Mouse (Mus musculus) hindbrain, embryonic 10.5 days (tissue): ENCODE data around the gene Hccs. TPM values are rescaled to one million over a fixed set of nuclear protein-coding genes. Genes with fewer than 3 reads are reported as not detected.
"Not testable (repeated sequence)": the region's sequence is repeated elsewhere in the genome, so short reads cannot be mapped to it uniquely, and the experiment has no call there.

Experiments
- DNase-seq: peaks from one replicate; pipeline ENCODE4 v3.0.0-alpha.2; 2017; ENCODE audit warnings: low spot score
- H3K27ac ChIP-seq: fragments of 300-500 bp; sonication (generic); 2 replicates; pipeline ENCODE4 v1.5.1; 2016; ENCODE audit warnings: mild to moderate bottlenecking, moderate library complexity
- H3K27me3 ChIP-seq: fragments of 300-500 bp; sonication (generic); 2 replicates; pipeline ENCODE4 v1.6.1; 2016; ENCODE audit warnings: mild to moderate bottlenecking; ENCODE audit not compliant: poor library complexity, insufficient read depth, severe bottlenecking
- H3K36me3 ChIP-seq: fragments of 300-500 bp; sonication (generic); 2 replicates; pipeline ENCODE4 v1.6.1; 2016; ENCODE audit warnings: mild to moderate bottlenecking, moderate library complexity
- H3K4me1 ChIP-seq: fragments of 300-500 bp; sonication (generic); replicated peaks from 2 replicates; pipeline ENCODE4 v1.6.1; 2016; ENCODE audit warnings: mild to moderate bottlenecking
- H3K4me3 ChIP-seq: fragments of 300-500 bp; sonication (generic); 2 replicates; pipeline ENCODE4 v1.5.1; 2016; ENCODE audit warnings: mild to moderate bottlenecking, moderate library complexity
- H3K9me3 ChIP-seq: fragments of 300-500 bp; sonication (generic); 2 replicates; pipeline ENCODE4 v1.6.1; 2016; ENCODE audit warnings: mild to moderate bottlenecking, moderate library complexity
- WGBS: fragments of 180-500 bp; shearing (Covaris S2); methylation state at CpG from one replicate; pipeline ENCODE4 v1.1.7; 2016; 5-methylcytosine and 5-hydroxymethylcytosine counted together
- polyA plus RNA-seq: library from polyadenylated mRNA; unstranded; fragments of >200 nt; fragmentation: Nextera tagmentation; extraction: Ambion mirVana; gene quantifications from 2 replicates; pipeline ENCODE4 v1.2.1, GENCODE M21; 2016

Hccs gene
- polyA plus RNA-seq, result 38.6 and 38.8 TPM in 2 replicates

GRCm38 (mm10) chrX:169319945-169320667 lies at the start of gene Hccs:
Gene Hccs, minus strand, starts transcription at chrX:169320372.
- Histone ChIP-seq H3K4me1 (0 out of 2 replicates have a peak, but pooled peaks cover 8% of the 10 kb centered on the region), H3K27me3 (peaks cover 18% of the 10 kb centered on the region), H3K9me3 (peaks cover 2% of the 10 kb centered on the region; the same call in 1 of the 2 replicates), H3K4me3 (peak within 1 kb of the TSS; percentile 61), H3K27ac (peak within 1 kb of the TSS; percentile 88), H3K36me3 (peaks cover 10% of the 10 kb centered on the region)
- 21% methylated on average over 97 of the region's 97 CpGs for WGBS
- peak; percentile 88 for DNase-seq

DNA sequence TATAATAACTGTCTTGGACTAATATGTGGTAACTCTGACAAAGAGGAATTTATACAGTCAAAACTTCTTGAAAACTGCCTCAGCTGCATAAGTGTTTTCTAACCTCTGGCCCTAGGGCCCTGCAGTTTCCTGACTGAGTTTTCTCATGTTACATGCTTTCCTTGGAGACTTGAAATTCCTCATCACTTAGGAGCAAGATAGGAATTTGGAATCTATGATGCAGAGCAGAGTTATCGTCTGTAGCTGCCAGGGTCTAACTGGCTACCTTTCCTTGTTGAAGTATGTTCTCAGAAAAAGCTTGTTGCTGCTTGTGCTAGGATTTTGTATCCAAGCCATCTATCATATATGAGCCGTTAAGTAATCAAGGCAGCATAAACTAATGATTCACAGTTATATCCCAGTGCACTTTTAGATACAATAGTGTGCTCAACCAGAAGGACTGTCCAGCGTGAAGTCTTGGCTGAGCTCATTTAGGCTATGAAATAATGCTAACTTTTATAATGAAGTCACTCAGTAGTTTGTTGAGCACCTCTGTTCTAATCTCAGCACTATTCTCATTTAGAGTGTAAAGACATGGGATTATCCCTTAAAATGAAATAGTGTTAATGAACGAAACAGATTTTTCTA lies 37.1 kb upstream of the Hccs start:
- Histone ChIP-seq H3K36me3 (no peaks in the 10 kb centered on the region), H3K4me3 (no peak overlapping the region), H3K27ac (no peak overlapping the region), H3K9me3 (no peaks in the 10 kb centered on the region), H3K27me3 (peaks cover 7% of the 10 kb centered on the region; the same call in 1 of the 2 replicates), H3K4me1 (no peaks in the 10 kb centered on the region)
- DNase-seq, result peak; percentile 2
- 77% methylated on average over 4 of the region's 4 CpGs for WGBS

GRCm38 (mm10) chrX:169338213-169338612 lies 18.0 kb upstream of the Hccs start:
- DNase-seq, result no peak
- no peak overlapping the region for H3K27ac ChIP-seq
- H3K27me3 ChIP-seq, result peaks cover 16% of the 10 kb centered on the region; the same call in 1 of the 2 replicates
- H3K4me3 ChIP-seq, result no peak overlapping the region
- no peaks in the 10 kb centered on the region for H3K9me3 ChIP-seq
- no peaks in the 10 kb centered on the region for H3K36me3 ChIP-seq
- H3K4me1 ChIP-seq, result no peaks in the 10 kb centered on the region
- 85% methylated on average over 3 of the region's 3 CpGs for whole genome bisulfite sequencing

DNA sequence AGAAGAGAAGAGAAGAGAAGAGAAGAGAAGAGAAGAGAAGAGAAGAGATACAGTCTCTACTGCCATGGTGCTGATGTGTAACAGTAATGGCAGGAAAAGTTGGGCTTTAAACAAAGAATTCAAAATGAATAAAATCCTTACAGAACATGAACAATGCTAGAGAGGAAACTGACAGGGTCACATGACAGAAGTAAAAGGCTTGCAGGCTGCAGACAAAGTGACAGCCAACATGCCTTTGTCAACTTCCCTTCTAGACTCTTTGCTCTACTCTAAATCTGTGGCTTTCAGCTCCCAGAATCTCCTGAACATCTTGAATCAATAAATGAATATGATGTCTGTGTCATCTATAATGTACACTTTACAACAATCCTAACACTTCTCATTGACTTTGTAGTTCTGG lies 17.4 kb upstream of the Hccs start:
- Histone ChIP-seq H3K27me3 (peaks cover 12% of the 10 kb centered on the region; the same call in 1 of the 2 replicates), H3K27ac (no peak overlapping the region), H3K9me3 (no peaks in the 10 kb centered on the region), H3K4me3 (no peak overlapping the region), H3K36me3 (no peaks in the 10 kb centered on the region), H3K4me1 (no peaks in the 10 kb centered on the region)
- DNase-seq, result no peak

- no peaks in the 10 kb centered on the region for H3K9me3 ChIP-seq
- peak; percentile 12 for DNase-seq
- no peak overlapping the region for H3K4me3 ChIP-seq
- no peak overlapping the region for H3K27ac ChIP-seq
- no peaks in the 10 kb centered on the region for H3K36me3 ChIP-seq
- no peaks in the 10 kb centered on the region for H3K4me1 ChIP-seq
- H3K27me3 ChIP-seq, result peaks cover 18% of the 10 kb centered on the region
- WGBS, result 41% methylated on average over 3 of the region's 3 CpGs
These were observed 12.1 kb upstream of the Hccs start for GRCm38 (mm10) chrX:169332264-169332663.

DNA sequence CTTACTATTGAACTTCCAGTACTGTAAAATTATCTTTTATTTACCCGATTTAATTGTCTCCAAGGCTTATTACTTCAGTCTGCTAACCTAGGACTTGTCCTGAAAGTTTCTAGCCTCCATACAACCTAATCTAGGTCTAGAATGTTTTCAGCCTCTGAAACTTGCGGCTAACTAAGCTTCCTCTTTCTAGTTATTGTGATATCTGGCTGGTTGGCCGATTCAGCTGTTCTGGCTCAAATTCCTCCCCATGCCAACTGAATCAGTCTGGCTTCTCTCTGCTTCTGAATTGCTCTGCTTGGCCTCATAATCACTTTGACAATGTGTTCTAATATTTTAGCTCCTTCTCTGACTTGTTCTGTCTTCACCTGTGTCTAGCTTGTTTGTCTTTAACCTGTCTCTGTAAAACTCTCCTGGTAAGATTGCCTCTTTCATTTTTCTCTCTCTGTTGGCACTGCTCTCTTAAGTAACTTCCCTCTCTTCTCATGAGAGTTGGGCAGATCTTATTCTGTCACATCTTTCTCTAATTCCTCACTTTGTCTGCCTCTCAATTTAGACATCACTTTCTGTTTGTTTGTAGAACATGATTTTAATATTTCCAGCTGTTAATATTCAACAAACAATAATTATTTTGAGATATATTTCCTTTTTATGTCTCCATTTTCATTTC lies 5.9 kb upstream of the Hccs start:
- Histone ChIP-seq H3K4me3 (no peak overlapping the region), H3K9me3 (no peaks in the 10 kb centered on the region), H3K27me3 (peaks cover 8% of the 10 kb centered on the region), H3K27ac (no peak overlapping the region), H3K4me1 (no peaks in the 10 kb centered on the region), H3K36me3 (no peaks in the 10 kb centered on the region)
- no peak for DNase-seq
- 90% methylated on average over 3 of the region's 3 CpGs for WGBS

DNA sequence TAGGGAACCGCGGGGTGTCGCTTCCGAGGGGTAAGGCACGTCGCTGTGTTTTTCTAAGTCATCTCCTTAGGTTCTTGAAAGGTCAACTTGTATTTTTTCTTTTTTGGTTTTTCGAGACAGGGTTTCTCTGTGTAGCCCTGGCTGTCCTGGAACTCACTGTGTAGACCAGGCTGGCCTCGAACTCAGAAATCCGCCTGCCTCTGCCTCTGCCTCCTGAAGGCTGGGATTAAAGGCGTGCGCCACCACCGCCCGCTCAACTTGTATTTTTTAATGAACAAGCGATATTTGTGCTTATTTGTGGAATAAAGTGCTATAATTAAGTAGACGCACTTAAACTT lies 465 bp upstream of the Hccs start:
- H3K27ac ChIP-seq, result peak overlapping the region; percentile 88; the same call in 1 of the 2 replicates
- not testable (repeated sequence) for DNase-seq, H3K9me3 ChIP-seq, H3K4me1 ChIP-seq, H3K36me3 ChIP-seq
- H3K4me3 ChIP-seq, result peak overlapping the region; percentile 61
- H3K27me3 ChIP-seq, result peaks cover 20% of the 10 kb centered on the region
- WGBS, result 34% methylated on average over 15 of the region's 15 CpGs

GRCm38 (mm10) chrX:169319066-169319760 lies 959 bp downstream of the Hccs start:
- Histone ChIP-seq H3K27ac (peak overlapping the region; percentile 88), H3K4me1 (0 out of 2 replicates have a peak, but pooled peaks cover 8% of the 10 kb centered on the region), H3K4me3 (peak overlapping the region; percentile 61), H3K27me3 (peaks cover 24% of the 10 kb centered on the region), H3K9me3 (peaks cover 2% of the 10 kb centered on the region; the same call in 1 of the 2 replicates), H3K36me3 (peaks cover 17% of the 10 kb centered on the region)
- DNase-seq, result no peak
- 63% methylated on average over 12 of the region's 12 CpGs for WGBS

DNA sequence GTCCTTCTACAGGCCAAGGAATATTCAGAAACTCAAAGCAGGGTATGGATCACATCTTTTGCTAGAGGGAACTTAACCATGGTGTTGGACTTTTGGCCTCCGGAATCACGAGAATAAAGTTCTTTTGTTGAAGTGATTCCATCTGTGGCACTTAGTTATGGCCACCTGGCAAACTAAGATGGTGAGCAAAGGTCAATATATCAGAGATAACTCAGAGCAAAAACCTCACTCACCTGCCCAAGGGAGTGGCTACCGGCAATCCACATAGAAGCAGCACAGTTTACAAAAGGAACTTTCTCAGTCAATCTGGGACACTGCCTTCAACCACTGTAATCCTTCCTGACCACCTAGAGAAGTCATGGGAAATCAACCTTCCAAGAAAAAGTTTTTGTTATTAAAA lies 11.6 kb downstream of the Hccs start:
- Histone ChIP-seq H3K27me3 (peaks cover 7% of the 10 kb centered on the region; the same call in 1 of the 2 replicates), H3K9me3 (no peaks in the 10 kb centered on the region), H3K4me3 (no peak overlapping the region), H3K4me1 (no peaks in the 10 kb centered on the region), H3K27ac (no peak overlapping the region), H3K36me3 (peaks cover 23% of the 10 kb centered on the region; the same call in 1 of the 2 replicates)
- 93% methylated on average over 3 of the region's 3 CpGs for WGBS
- DNase-seq, result no peak

DNA sequence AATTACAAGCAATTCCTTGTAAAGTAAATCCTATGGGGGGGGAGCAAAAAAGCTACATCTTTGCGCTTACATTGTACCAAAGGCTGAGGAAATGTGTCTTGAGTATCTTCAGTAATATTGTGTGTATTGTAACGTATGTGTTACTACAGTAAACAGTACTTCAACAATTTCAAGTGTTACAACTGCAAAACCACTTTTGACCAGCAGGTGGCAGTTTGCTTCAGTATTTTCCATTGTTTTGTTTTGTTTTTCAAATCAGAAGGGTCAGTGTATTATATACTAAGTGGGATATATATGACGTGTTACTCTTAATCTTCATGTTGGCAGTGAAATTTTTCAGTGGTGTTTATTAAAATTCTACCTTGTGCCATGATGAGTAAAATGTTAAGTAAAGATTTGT lies 16.2 kb downstream of the Hccs start:
- no peak overlapping the region for H3K4me3 ChIP-seq
- 0 out of 2 replicates have a peak, but pooled peaks cover 6% of the 10 kb centered on the region for H3K36me3 ChIP-seq
- 44% methylated on average over 3 of the region's 3 CpGs for WGBS
- DNase-seq, result peak; percentile 6
- no peaks in the 10 kb centered on the region for H3K4me1 ChIP-seq
- H3K27ac ChIP-seq, result no peak overlapping the region
- peaks cover 5% of the 10 kb centered on the region for H3K27me3 ChIP-seq
- no peaks in the 10 kb centered on the region for H3K9me3 ChIP-seq

GRCm38 (mm10) chrX:169302271-169303045 lies 17.7 kb downstream of the Hccs start:
- 63% methylated on average over 26 of the region's 26 CpGs for WGBS
- Histone ChIP-seq H3K9me3 (no peaks in the 10 kb centered on the region), H3K4me1 (no peaks in the 10 kb centered on the region), H3K27ac (no peak overlapping the region), H3K4me3 (no peak overlapping the region), H3K27me3 (peaks cover 5% of the 10 kb centered on the region), H3K36me3 (no peaks in the 10 kb centered on the region)
- no peak for DNase-seq

DNA sequence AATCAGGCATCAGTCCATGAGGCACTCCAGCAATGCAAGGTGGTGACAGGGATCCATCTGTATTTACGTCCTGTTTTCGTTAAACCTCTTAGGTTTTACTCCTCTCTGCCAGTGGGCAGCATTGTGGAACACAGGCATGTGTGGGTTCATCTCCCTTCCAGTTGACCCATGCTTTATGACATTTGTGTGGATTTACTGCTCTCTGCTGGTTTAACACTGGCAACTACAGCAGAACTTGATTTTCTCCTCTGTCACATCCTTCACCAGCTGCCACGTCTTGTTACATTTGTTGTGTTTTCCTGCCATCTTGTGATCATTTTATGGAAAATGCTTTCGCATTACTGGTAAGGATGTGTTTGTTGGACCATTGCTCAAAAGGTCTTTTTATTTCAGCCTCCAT lies 20.6 kb downstream of the Hccs start:
- H3K27me3 ChIP-seq, result peaks cover 9% of the 10 kb centered on the region
- H3K4me3 ChIP-seq, result no peak overlapping the region
- WGBS, result 80% methylated on average over 4 of the region's 4 CpGs
- H3K9me3 ChIP-seq, result no peaks in the 10 kb centered on the region
- no peaks in the 10 kb centered on the region for H3K4me1 ChIP-seq
- no peak overlapping the region for H3K27ac ChIP-seq
- no peaks in the 10 kb centered on the region for H3K36me3 ChIP-seq
- DNase-seq, result no peak
